Mouse (Mus musculus): ENCODE data around the gene Nup107. TPM values are rescaled to one million over a fixed set of nuclear protein-coding genes. Genes with fewer than 3 reads are reported as not detected.

Gene Nup107
- polyA plus RNA-seq (2014; fragmentation: Nextera tagmentation; extraction: Ambion mirVana), result 95.1 and 99.0 TPM in 2 replicates

GRCm38 (mm10) chr10:117792141-117793091 is at the start of gene Nup107:
TSS of gene Nup107 (minus strand) at chr10:117792705.
- Histone ChIP-seq H3K36me3 (ENCODE audit: control insufficient read depth, insufficient read depth, low read length) (peaks cover 3% of the 10 kb centered on the region), H3K4me2 (peak within 1 kb of the TSS; percentile 83), H3K9me3 (ENCODE audit: control insufficient read depth, low read length) (no peaks in the 10 kb centered on the region), H3K27ac (ENCODE audit: low read depth, low read length) (no peak within 1 kb of the TSS), H3K4me3 (ENCODE audit: low read depth, low read length) (peak within 1 kb of the TSS; percentile 85), H3K27me3 (ENCODE audit: control insufficient read depth, insufficient read depth, low read length) (no peaks in the 10 kb centered on the region), H3K4me1 (ENCODE audit: control insufficient read depth, insufficient read depth, low read length) (peaks cover 11% of the 10 kb centered on the region), H3K9ac (ENCODE audit: low read length) (peak within 1 kb of the TSS; percentile 86)
- WGBS, result under 1% methylated on average over 75 of the region's 75 CpGs
- ATAC-seq (ENCODE audit: low FRiP score) (peak; percentile 99), DNase-seq (ENCODE audit: low spot score, missing footprints) (peak; percentile 100)

GRCm38 (mm10) chr10:117841765-117842164 is 49.3 kb upstream of the Nup107 start:
- Histone ChIP-seq H3K9me3 (ENCODE audit: control insufficient read depth, low read length) (no peaks in the 10 kb centered on the region), H3K4me2 (no peak overlapping the region), H3K27ac (ENCODE audit: low read depth, low read length) (no peak overlapping the region), H3K4me3 (ENCODE audit: low read depth, low read length) (no peak overlapping the region), H3K9ac (ENCODE audit: low read length) (no peak overlapping the region), H3K27me3 (ENCODE audit: control insufficient read depth, insufficient read depth, low read length) (no peaks in the 10 kb centered on the region), H3K36me3 (ENCODE audit: control insufficient read depth, insufficient read depth, low read length) (no peaks in the 10 kb centered on the region), H3K4me1 (ENCODE audit: control insufficient read depth, insufficient read depth, low read length) (peaks cover 3% of the 10 kb centered on the region; the same call in 1 of the 2 replicates)
- 87% methylated on average over 1 of the region's 1 CpGs for WGBS
- no peak for ATAC-seq (ENCODE audit: low FRiP score)
- no peak for DNase-seq (ENCODE audit: low spot score, missing footprints)

GRCm38 (mm10) chr10:117840431-117840995 is 48.0 kb upstream of the Nup107 start:
- no peak overlapping the region for H3K4me3 ChIP-seq (ENCODE audit: low read depth, low read length)
- no peak for DNase-seq (ENCODE audit: low spot score, missing footprints)
- H3K36me3 ChIP-seq (ENCODE audit: control insufficient read depth, insufficient read depth, low read length), result no peaks in the 10 kb centered on the region
- H3K9ac ChIP-seq (ENCODE audit: low read length), result no peak overlapping the region
- H3K27me3 ChIP-seq (ENCODE audit: control insufficient read depth, insufficient read depth, low read length), result no peaks in the 10 kb centered on the region
- H3K4me2 ChIP-seq, result no peak overlapping the region
- H3K9me3 ChIP-seq (ENCODE audit: control insufficient read depth, low read length), result no peaks in the 10 kb centered on the region
- no peak for ATAC-seq (ENCODE audit: low FRiP score)
- no peak overlapping the region for H3K27ac ChIP-seq (ENCODE audit: low read depth, low read length)
- WGBS, result 91% methylated on average over 5 of the region's 5 CpGs
- peaks cover 2% of the 10 kb centered on the region; the same call in 1 of the 2 replicates for H3K4me1 ChIP-seq (ENCODE audit: control insufficient read depth, insufficient read depth, low read length)

GRCm38 (mm10) chr10:117839737-117840136 is 47.2 kb upstream of the Nup107 start:
- no peak overlapping the region for H3K4me3 ChIP-seq (ENCODE audit: low read depth, low read length)
- DNase-seq (ENCODE audit: low spot score, missing footprints) (no peak), ATAC-seq (ENCODE audit: low FRiP score) (no peak)
- no peaks in the 10 kb centered on the region for H3K9me3 ChIP-seq (ENCODE audit: control insufficient read depth, low read length)
- H3K4me1 ChIP-seq (ENCODE audit: control insufficient read depth, insufficient read depth, low read length), result peaks cover 2% of the 10 kb centered on the region; the same call in 1 of the 2 replicates
- H3K27ac ChIP-seq (ENCODE audit: low read depth, low read length), result no peak overlapping the region
- H3K27me3 ChIP-seq (ENCODE audit: control insufficient read depth, insufficient read depth, low read length), result no peaks in the 10 kb centered on the region
- 95% methylated on average over 3 of the region's 3 CpGs for WGBS
- H3K9ac ChIP-seq (ENCODE audit: low read length), result no peak overlapping the region
- H3K36me3 ChIP-seq (ENCODE audit: control insufficient read depth, insufficient read depth, low read length), result no peaks in the 10 kb centered on the region
- H3K4me2 ChIP-seq, result no peak overlapping the region

DNA sequence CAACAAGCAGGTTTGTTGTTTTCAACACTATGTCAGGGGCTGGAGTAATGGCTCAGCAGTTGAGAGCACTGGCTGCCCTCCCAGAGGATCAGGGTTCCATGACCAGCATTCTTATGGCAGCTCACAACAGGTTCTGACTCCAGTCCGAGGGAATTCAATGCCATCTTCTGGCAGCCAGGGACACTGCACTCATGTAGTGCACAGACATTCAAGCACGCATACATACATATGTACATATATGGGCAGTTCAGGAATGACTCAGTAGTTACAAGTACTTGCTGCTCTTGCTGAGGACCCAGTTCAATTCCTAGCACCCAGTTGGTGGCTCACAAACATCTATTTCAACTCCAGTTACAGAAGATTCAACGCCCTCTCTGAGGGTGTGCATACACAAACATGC is 46.4 kb upstream of the Nup107 start:
- Histone ChIP-seq H3K9me3 (ENCODE audit: control insufficient read depth, low read length) (no peaks in the 10 kb centered on the region), H3K4me2 (no peak overlapping the region), H3K4me3 (ENCODE audit: low read depth, low read length) (no peak overlapping the region), H3K4me1 (ENCODE audit: control insufficient read depth, insufficient read depth, low read length) (no peaks in the 10 kb centered on the region), H3K27ac (ENCODE audit: low read depth, low read length) (no peak overlapping the region), H3K9ac (ENCODE audit: low read length) (no peak overlapping the region), H3K27me3 (ENCODE audit: control insufficient read depth, insufficient read depth, low read length) (no peaks in the 10 kb centered on the region), H3K36me3 (ENCODE audit: control insufficient read depth, insufficient read depth, low read length) (no peaks in the 10 kb centered on the region)
- DNase-seq (ENCODE audit: low spot score, missing footprints) (no peak), ATAC-seq (ENCODE audit: low FRiP score) (no peak)
- 97% methylated on average over 3 of the region's 3 CpGs for WGBS

DNA sequence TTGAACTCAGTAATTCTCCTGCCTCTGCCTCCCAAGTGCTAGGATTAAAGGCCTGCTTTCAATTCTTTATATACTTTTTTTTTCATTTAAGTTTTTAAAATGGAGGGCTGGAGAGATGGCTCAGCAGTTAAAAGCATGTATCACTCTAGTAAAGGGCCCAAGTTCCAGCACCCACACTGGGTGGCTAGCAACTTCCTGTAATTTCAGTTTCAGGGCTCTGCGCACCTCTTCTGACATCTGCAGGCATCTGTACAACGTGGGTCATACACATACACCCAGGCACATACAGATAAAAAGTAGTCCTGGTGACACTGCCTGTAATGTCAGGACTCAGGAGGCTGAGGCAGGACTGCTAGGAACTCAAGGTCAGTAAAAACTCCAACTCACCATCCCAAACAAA is 43.8 kb upstream of the Nup107 start:
- Histone ChIP-seq H3K4me1 (ENCODE audit: control insufficient read depth, insufficient read depth, low read length) (no peaks in the 10 kb centered on the region), H3K9me3 (ENCODE audit: control insufficient read depth, low read length) (no peaks in the 10 kb centered on the region), H3K4me3 (ENCODE audit: low read depth, low read length) (no peak overlapping the region), H3K9ac (ENCODE audit: low read length) (no peak overlapping the region), H3K36me3 (ENCODE audit: control insufficient read depth, insufficient read depth, low read length) (no peaks in the 10 kb centered on the region), H3K27ac (ENCODE audit: low read depth, low read length) (no peak overlapping the region), H3K4me2 (no peak overlapping the region), H3K27me3 (ENCODE audit: control insufficient read depth, insufficient read depth, low read length) (no peaks in the 10 kb centered on the region)
- WGBS, result 93% methylated on average over 2 of the region's 2 CpGs
- DNase-seq (ENCODE audit: low spot score, missing footprints) (no peak), ATAC-seq (ENCODE audit: low FRiP score) (no peak)

- H3K9ac ChIP-seq (ENCODE audit: low read length), result no peak overlapping the region
- no peaks in the 10 kb centered on the region for H3K4me1 ChIP-seq (ENCODE audit: control insufficient read depth, insufficient read depth, low read length)
- ATAC-seq (ENCODE audit: low FRiP score) (no peak), DNase-seq (ENCODE audit: low spot score, missing footprints) (no peak)
- no peaks in the 10 kb centered on the region for H3K36me3 ChIP-seq (ENCODE audit: control insufficient read depth, insufficient read depth, low read length)
- H3K27ac ChIP-seq (ENCODE audit: low read depth, low read length), result no peak overlapping the region
- H3K4me2 ChIP-seq, result no peak overlapping the region
- no peaks in the 10 kb centered on the region for H3K27me3 ChIP-seq (ENCODE audit: control insufficient read depth, insufficient read depth, low read length)
- 73% methylated on average over 5 of the region's 5 CpGs for WGBS
- no peaks in the 10 kb centered on the region for H3K9me3 ChIP-seq (ENCODE audit: control insufficient read depth, low read length)
- H3K4me3 ChIP-seq (ENCODE audit: low read depth, low read length), result no peak overlapping the region
These were observed 42.9 kb upstream of the Nup107 start for GRCm38 (mm10) chr10:117835453-117835852.

DNA sequence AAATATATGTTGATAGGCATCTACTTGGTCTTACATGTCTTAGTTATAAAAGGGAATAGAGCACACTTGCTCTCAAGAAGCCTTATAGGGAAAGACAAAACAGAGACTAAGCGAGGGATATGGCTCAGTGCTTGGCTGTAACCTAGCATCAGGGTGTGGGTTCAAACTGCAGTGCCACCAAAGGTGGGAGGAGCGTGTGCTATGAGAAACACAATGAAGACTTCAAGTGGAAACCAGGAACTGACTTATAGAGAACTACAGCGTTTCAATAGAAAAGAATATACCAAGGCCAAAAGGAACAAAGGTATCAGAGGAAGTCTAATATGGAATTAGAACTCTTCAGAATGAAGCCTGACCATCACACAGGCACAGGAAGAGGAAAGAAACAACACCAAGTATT is 38.3 kb upstream of the Nup107 start:
- no peak overlapping the region for H3K9ac ChIP-seq (ENCODE audit: low read length)
- no peak overlapping the region for H3K4me3 ChIP-seq (ENCODE audit: low read depth, low read length)
- DNase-seq (ENCODE audit: low spot score, missing footprints), result no peak
- H3K27me3 ChIP-seq (ENCODE audit: control insufficient read depth, insufficient read depth, low read length), result no peaks in the 10 kb centered on the region
- no peak overlapping the region for H3K4me2 ChIP-seq
- no peaks in the 10 kb centered on the region for H3K4me1 ChIP-seq (ENCODE audit: control insufficient read depth, insufficient read depth, low read length)
- WGBS, result 87% methylated on average over 3 of the region's 3 CpGs
- no peak overlapping the region for H3K27ac ChIP-seq (ENCODE audit: low read depth, low read length)
- H3K36me3 ChIP-seq (ENCODE audit: control insufficient read depth, insufficient read depth, low read length), result no peaks in the 10 kb centered on the region
- H3K9me3 ChIP-seq (ENCODE audit: control insufficient read depth, low read length), result no peaks in the 10 kb centered on the region
- no peak for ATAC-seq (ENCODE audit: low FRiP score)

DNA sequence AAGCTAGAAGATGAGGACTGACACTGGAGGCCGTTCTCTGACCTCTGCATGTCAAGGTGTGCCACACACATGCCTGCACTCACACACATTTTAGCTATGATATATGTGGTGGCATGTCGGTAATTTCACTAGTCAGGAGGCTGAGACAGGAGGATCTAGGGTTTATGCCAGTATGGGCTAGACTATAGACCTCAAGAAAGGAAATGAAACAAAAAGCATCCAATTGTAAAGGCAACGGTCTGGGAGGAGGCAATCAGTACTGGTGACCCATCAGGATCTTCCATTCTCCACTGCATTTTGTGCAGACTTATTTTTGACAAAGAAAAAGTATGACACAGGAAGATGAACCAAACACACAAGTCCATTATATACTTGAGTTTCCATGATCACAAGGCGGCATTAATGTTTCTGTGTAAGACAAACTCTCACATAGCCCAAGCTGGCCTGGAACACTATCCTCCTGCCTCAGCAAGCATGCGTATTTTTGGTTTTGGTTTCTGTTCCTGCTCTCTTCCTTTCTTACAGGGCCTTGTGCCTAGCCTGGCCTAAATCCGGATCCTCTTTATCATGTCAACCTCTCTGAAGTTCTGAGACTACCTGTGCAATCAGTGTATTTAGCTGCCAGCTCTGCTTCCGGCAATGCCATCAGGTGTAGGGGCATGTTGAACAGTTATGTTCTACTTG is 37.1 kb upstream of the Nup107 start:
- ATAC-seq (ENCODE audit: low FRiP score), result no peak
- Histone ChIP-seq H3K4me2 (no peak overlapping the region), H3K4me3 (ENCODE audit: low read depth, low read length) (no peak overlapping the region), H3K27ac (ENCODE audit: low read depth, low read length) (no peak overlapping the region), H3K9me3 (ENCODE audit: control insufficient read depth, low read length) (no peaks in the 10 kb centered on the region), H3K27me3 (ENCODE audit: control insufficient read depth, insufficient read depth, low read length) (no peaks in the 10 kb centered on the region), H3K4me1 (ENCODE audit: control insufficient read depth, insufficient read depth, low read length) (no peaks in the 10 kb centered on the region), H3K36me3 (ENCODE audit: control insufficient read depth, insufficient read depth, low read length) (no peaks in the 10 kb centered on the region), H3K9ac (ENCODE audit: low read length) (no peak overlapping the region)
- WGBS, result 91% methylated on average over 7 of the region's 7 CpGs
- DNase-seq (ENCODE audit: low spot score, missing footprints), result no peak

Data from midbrain, embryonic 11.5 days (tissue).